Mouse (Mus musculus): Measurements from ENCODE around the gene Dnah3.

- TF ChIP-seq CTCF (IDR thresholded peaks at IDR 0.05; ENCODE audit: insufficient read depth, low read depth, low read length) (no peak), POLR2A (IDR thresholded peaks at IDR 0.05; ENCODE audit: insufficient read depth, low read depth, low read length) (no peak)
Observed at GRCm38 (mm10) chr7:120117529-120117928, 22.4 kb upstream of the Dnah3 start.

Measured in olfactory bulb, adult 2 months (tissue).